Mouse (Mus musculus) heart, embryonic 12.5 days (tissue): ENCODE data around the gene Zfp28. TPM values are rescaled to one million over a fixed set of nuclear protein-coding genes. Genes with fewer than 3 reads are reported as not detected.

Source experiments
- ATAC-seq: fragments of 200-750 bp; cut with Nextera tagmentation; 2 replicates; pipeline ENCODE4 v1.8.0; 2017; ENCODE audit warnings: moderate TSS enrichment, moderate library complexity; ENCODE audit not compliant: insufficient number of reproducible peaks, low FRiP score
- H3K27ac ChIP-seq: fragments of 300-500 bp; sonication (generic); 2 replicates; pipeline ENCODE4 v1.5.1; 2016; ENCODE audit warnings: mild to moderate bottlenecking, moderate library complexity; ENCODE audit not compliant: poor library complexity, severe bottlenecking
- H3K27me3 ChIP-seq: fragments of 300-500 bp; sonication (generic); replicated peaks from 2 replicates; pipeline ENCODE4 v1.6.1; 2016; ENCODE audit warnings: mild to moderate bottlenecking, moderate library complexity
- H3K36me3 ChIP-seq: fragments of 300-500 bp; sonication (generic); 2 replicates; pipeline ENCODE4 v1.6.1; 2016; ENCODE audit warnings: mild to moderate bottlenecking, moderate library complexity
- H3K4me1 ChIP-seq: fragments of 300-500 bp; sonication (generic); replicated peaks from 2 replicates; pipeline ENCODE4 v1.6.1; 2016; ENCODE audit warnings: mild to moderate bottlenecking
- H3K4me2 ChIP-seq: fragments of 300-500 bp; sonication (generic); 2 replicates; pipeline ENCODE4 v1.6.1; 2016; ENCODE audit warnings: mild to moderate bottlenecking, moderate library complexity
- H3K4me3 ChIP-seq: fragments of 300-500 bp; sonication (generic); 2 replicates; pipeline ENCODE4 v1.5.1; 2016; ENCODE audit warnings: mild to moderate bottlenecking
- H3K9ac ChIP-seq: fragments of 300-500 bp; sonication (generic); 2 replicates; pipeline ENCODE4 v1.6.1; 2016; ENCODE audit warnings: mild to moderate bottlenecking, moderate library complexity
- H3K9me3 ChIP-seq: fragments of 300-500 bp; sonication (generic); replicated peaks from 2 replicates; pipeline ENCODE4 v1.6.1; 2016; ENCODE audit warnings: mild to moderate bottlenecking, moderate library complexity
- WGBS: fragments of 180-500 bp; shearing (Covaris S2); methylation state at CpG from one replicate; pipeline ENCODE4 v1.1.7; 2016; 5-methylcytosine and 5-hydroxymethylcytosine counted together
- polyA plus RNA-seq: library from polyadenylated mRNA; unstranded; fragments of >200 nt; fragmentation: Nextera tagmentation; extraction: Ambion mirVana; gene quantifications from 2 replicates; pipeline ENCODE4 v1.2.1, GENCODE M21; 2016

The Zfp28 gene
- polyA plus RNA-seq, 1 experiment from 2014 or later, result 10.7 TPM

DNA sequence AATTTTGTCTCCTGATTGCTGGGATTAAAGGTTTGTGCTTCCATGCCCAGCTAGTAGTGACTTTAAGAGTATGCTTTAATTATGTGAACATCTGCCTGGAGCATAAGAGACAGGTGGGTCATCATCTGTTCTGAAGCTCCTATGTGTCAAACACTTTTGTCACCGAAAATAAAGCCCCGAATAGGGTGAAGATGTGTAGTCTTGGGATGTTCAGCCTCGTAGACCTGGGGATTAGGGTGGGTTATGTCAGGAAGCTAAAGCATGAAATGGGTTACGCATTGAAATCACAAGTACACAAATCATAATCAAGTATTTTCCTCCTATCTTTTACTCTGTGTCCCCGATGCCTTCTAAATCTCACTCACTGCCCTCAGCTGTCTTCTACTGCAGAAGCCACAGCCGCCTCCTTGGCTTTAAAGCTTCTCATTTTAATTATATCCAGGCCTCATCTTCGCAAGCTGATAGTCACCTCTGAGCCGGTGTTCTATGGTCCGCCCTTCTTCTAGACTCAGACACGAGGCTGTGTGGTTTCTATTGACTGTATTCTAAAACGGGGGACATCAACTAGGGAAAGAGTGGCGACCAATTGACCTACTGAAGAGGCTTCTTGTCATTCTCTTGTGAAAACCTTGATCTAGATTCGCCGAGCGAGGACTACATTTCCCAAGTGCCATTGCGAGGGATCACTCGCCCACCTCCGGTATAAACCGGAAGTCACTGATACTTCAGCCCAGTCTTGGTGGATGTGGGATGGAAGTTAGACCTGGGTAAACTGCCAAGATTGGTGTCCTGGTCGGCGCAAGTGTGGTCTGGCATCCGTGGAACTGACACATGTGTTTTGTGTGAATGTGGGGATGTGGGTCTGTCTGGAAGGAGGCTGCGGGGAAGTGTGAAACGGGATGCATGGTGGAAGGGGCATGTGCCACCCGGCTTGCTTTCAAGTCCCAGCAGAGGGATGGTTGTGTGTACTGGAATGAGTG lies 15.2 kb downstream of the Zfp28 start, which contains the start of gene Smim17:
TSS of gene Smim17 (plus strand) at position 720 of the 980 bp plus-strand sequence.
- Histone ChIP-seq H3K4me3 (peak within 1 kb of the TSS; percentile 54), H3K27me3 (no peaks in the 10 kb centered on the region), H3K36me3 (peaks cover 26% of the 10 kb centered on the region), H3K27ac (no peak within 1 kb of the TSS), H3K4me2 (peak within 1 kb of the TSS; percentile 77), H3K9me3 (0 out of 2 replicates have a peak, but pooled peaks cover 3% of the 10 kb centered on the region), H3K9ac (peak within 1 kb of the TSS; percentile 62; the same call in 1 of the 2 replicates), H3K4me1 (no peaks in the 10 kb centered on the region; the same call in 1 of the 2 replicates)
- WGBS, result 27% methylated on average over 25 of the region's 25 CpGs
- ATAC-seq, result peak; percentile 77; the same call in 1 of the 2 replicates

DNA sequence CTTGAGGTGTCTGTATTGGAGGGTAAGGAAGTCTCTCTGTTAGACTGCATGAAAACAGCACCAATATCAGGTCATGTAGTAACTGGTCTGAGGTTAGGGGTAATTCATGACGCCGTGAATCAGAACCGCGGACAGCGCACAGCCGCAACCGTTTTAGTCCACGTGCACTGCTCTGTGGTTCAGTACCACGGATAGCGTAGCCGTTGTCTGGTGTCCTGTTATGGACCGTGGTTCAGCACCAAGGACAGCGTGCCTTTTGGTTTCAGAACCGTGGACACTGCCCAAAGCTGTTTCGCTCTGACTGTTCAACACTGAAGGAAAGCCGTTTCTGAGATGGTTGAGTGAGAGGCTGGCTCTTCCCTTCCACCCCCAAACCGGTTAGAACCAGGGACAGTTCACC lies 26.9 kb downstream of the Zfp28 start, which contains the start of gene Gm20715:
TSS of gene Gm20715 (plus strand) at position 235 of the 400 bp plus-strand sequence.
- under 1% methylated on average over 17 of the region's 17 CpGs for WGBS
- Histone ChIP-seq H3K27ac (no peak within 1 kb of the TSS), H3K4me2 (no peak within 1 kb of the TSS), H3K4me3 (no peak within 1 kb of the TSS), H3K36me3 (no peaks in the 10 kb centered on the region), H3K9me3 (0 out of 2 replicates have a peak, but pooled peaks cover 4% of the 10 kb centered on the region), H3K27me3 (peaks cover 7% of the 10 kb centered on the region), H3K9ac (no peak within 1 kb of the TSS), H3K4me1 (no peaks in the 10 kb centered on the region)
- peak; percentile 91 for ATAC-seq

DNA sequence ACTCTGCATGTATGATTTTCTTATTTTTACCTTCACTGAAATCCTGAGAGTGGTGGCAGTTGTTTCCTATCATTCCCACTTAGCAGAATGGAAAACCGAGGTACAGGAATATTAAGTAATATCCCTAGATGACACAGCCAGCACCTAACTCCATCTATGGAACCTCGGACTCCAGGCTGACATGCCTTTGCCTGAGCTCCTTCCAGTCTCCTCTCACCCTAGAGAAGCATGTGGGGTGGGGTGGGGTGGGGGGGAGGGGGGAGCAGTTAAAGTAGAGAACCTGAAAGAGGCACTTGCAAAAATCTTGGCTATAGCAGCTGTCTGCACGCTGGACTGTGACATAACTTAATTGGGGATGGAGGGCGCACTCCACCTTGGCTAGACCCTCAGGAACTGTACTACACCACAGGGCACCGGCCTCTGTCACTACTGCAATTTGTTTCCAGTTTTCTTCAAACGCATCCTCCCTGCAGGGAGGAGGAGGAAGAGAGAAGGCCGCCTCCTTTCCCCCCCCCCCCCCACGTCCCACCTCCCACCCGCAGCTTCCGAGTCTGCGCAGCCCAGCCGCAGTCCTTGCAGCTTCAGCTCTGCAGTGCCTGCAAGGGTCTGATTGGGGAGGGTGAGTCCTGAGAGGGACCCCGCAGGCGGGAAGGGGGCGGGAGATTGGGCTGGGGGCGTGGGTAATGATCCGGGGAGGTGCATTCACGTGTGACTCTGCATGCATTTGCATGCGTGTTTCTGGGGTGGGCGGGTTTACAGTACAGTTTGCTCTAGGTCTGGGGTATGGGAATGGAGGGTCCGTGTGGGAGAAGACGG lies 31.7 kb downstream of the Zfp28 start:
- H3K4me1 ChIP-seq, result no peaks in the 10 kb centered on the region
- no peak overlapping the region for H3K4me3 ChIP-seq
- no peak for ATAC-seq
- no peak overlapping the region for H3K9ac ChIP-seq
- H3K36me3 ChIP-seq, result no peaks in the 10 kb centered on the region
- H3K27me3 ChIP-seq, result peaks cover 18% of the 10 kb centered on the region
- H3K4me2 ChIP-seq, result no peak overlapping the region
- no peak overlapping the region for H3K27ac ChIP-seq
- 6% methylated on average over 22 of the region's 22 CpGs for WGBS
- 0 out of 2 replicates have a peak, but pooled peaks cover 4% of the 10 kb centered on the region for H3K9me3 ChIP-seq

DNA sequence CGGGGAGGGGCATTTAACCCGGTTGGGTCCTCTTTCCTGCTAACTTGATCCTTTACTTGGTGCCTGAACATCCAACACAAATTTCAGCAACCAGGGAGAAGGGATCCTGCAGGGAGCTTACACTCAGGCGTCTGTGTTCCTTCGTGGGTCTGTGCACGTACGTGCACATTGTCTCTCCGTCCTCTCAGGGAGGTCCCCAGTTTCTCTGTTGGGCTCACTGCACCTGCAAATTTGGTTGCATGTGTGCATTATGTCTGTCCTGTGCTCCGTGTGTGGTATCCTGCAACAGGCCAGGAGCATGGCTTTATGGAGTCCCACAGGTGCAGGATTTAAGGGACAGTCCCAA lies 32.3 kb downstream of the Zfp28 start:
- ATAC-seq, result no peak
- Histone ChIP-seq H3K4me2 (no peak overlapping the region), H3K4me1 (no peaks in the 10 kb centered on the region), H3K27me3 (peaks cover 18% of the 10 kb centered on the region), H3K4me3 (no peak overlapping the region), H3K27ac (no peak overlapping the region), H3K9me3 (0 out of 2 replicates have a peak, but pooled peaks cover 4% of the 10 kb centered on the region), H3K9ac (no peak overlapping the region), H3K36me3 (no peaks in the 10 kb centered on the region)
- 19% methylated on average over 8 of the region's 8 CpGs for WGBS

DNA sequence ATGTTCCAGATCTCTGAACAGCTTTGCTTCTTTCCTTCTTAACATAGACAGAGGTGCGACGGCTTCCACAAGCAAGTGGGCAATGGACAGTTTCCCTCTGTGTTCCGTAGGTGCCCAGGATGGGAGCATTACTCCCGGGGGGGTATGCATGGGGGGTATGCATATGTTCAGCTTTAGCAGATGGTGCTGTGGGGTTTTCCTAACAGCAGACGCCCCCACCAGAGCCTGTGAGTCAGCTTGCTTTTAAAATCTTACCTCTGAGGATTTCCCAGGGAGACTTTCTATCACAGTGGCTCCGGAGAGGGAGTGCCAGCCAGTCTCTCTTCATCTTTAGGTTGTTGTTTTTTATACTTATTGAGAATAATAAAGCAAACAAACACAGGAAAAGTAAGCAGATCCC lies 36.8 kb downstream of the Zfp28 start:
- H3K4me2 ChIP-seq, result no peak overlapping the region
- H3K36me3 ChIP-seq, result no peaks in the 10 kb centered on the region
- no peak for ATAC-seq
- no peaks in the 10 kb centered on the region for H3K4me1 ChIP-seq
- peaks cover 12% of the 10 kb centered on the region for H3K27me3 ChIP-seq
- no peak overlapping the region for H3K9ac ChIP-seq
- H3K27ac ChIP-seq, result no peak overlapping the region
- 70% methylated on average over 6 of the region's 6 CpGs for WGBS
- H3K9me3 ChIP-seq, result peaks cover 3% of the 10 kb centered on the region; the same call in 1 of the 2 replicates
- no peak overlapping the region for H3K4me3 ChIP-seq

DNA sequence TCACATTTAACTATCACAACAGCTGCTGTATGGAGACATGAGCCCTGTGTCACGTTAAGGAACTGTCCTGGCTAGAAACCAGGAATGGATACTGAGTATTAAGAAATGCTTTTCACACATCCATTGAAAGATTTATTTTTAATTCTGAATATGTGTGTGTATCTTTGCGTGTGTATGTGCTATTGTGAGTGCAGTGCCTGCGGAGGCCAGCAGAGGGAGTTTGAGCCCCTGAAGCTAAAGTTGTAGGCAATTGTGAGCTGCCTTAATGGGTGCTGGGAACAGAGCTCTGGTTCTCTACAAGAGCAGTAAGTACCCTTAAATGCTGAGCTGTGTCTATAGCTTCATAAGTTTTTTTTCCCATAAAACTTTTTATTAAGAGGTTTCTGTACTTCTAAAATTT lies 46.3 kb downstream of the Zfp28 start:
- 77% methylated on average over 3 of the region's 3 CpGs for WGBS
- Histone ChIP-seq H3K4me1 (no peaks in the 10 kb centered on the region), H3K27me3 (no peaks in the 10 kb centered on the region), H3K4me2 (no peak overlapping the region), H3K9ac (no peak overlapping the region), H3K36me3 (no peaks in the 10 kb centered on the region), H3K4me3 (no peak overlapping the region), H3K9me3 (peaks cover 18% of the 10 kb centered on the region), H3K27ac (no peak overlapping the region)
- no peak for ATAC-seq

DNA sequence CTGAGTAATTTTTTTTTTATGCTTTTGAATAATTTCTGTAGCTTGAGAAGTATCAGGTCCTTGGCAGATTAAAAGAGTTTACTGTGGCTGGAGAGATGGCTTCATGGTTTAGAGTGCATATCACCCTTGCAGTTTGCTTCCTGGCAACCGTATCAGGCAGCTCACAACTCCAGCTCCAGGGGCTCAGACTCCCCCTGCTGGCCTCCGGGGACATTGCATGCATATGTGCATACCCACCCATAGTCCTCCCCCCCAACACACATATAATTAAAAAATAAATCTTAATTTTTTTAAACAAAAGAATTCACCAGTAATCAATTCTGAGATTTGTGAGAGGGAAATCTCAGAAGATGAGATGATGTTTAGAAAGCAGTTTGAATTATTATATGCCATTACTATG lies 47.2 kb downstream of the Zfp28 start:
- 38% methylated on average over 2 of the region's 2 CpGs for WGBS

DNA sequence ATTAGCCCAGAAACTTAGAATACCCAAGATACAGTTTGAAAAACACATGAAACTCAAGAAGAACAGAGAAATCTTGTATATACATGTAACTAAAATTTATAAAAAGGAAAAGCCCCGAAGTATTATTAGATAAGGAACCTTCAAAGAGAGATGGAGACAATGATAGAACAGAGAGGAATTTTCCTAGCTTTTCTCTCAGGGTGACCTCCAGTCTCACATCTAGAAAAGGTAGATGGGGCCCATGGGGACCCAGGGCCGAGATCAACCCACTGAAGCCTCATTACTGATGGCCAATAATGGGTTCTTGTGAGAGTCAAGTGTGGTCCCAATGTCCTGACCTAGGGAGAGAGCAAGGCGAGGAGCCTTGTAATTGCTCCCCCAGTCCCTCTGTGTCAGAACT lies 55.3 kb downstream of the Zfp28 start, which contains the start of gene Olfr1344:
TSS of gene Olfr1344 (plus strand) at position 301 of the 400 bp plus-strand sequence.
- Histone ChIP-seq H3K9ac (no peak within 1 kb of the TSS), H3K27ac (no peak within 1 kb of the TSS), H3K4me3 (no peak within 1 kb of the TSS), H3K9me3 (peaks cover 8% of the 10 kb centered on the region; the same call in 1 of the 2 replicates), H3K4me2 (no peak within 1 kb of the TSS), H3K4me1 (no peaks in the 10 kb centered on the region), H3K27me3 (no peaks in the 10 kb centered on the region), H3K36me3 (no peaks in the 10 kb centered on the region)
- 62% methylated on average over 3 of the region's 3 CpGs for WGBS
- ATAC-seq, result no peak

More for the DNA sequence above, 47.2 kb downstream of the Zfp28 start:
- Histone ChIP-seq H3K4me2 (no peak overlapping the region), H3K4me1 (no peaks in the 10 kb centered on the region), H3K9ac (no peak overlapping the region), H3K27ac (no peak overlapping the region), H3K27me3 (no peaks in the 10 kb centered on the region), H3K9me3 (peaks cover 18% of the 10 kb centered on the region), H3K36me3 (no peaks in the 10 kb centered on the region), H3K4me3 (no peak overlapping the region)
- no peak for ATAC-seq

DNA sequence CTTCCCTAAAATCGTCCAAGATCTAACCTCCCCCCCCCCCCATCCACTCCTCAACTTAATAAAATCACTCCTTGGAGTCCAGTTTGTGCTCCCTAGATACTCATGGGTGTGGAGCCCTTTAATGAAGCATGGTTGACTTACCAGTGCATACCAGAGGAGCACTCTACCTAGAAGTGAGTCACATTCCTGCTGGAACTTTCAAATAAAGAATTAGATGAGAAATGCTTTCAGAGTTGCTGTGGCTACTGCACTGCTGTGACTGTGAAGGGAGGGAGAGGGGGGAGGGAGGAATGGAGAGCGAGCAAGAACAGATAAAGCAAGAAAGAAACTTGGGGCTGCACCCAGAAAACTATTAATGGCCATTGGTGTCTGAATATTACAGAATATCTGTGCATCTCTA lies 58.1 kb downstream of the Zfp28 start:
- Histone ChIP-seq H3K4me3 (no peak overlapping the region), H3K27me3 (no peaks in the 10 kb centered on the region), H3K27ac (no peak overlapping the region), H3K4me2 (no peak overlapping the region), H3K9me3 (peaks cover 11% of the 10 kb centered on the region; the same call in 1 of the 2 replicates), H3K9ac (no peak overlapping the region), H3K36me3 (no peaks in the 10 kb centered on the region), H3K4me1 (no peaks in the 10 kb centered on the region)
- ATAC-seq, result no peak
- 52% methylated on average over 2 of the region's 2 CpGs for WGBS
